Mouse (Mus musculus): ENCODE measurements around the gene Aldh1a1.

DNA sequence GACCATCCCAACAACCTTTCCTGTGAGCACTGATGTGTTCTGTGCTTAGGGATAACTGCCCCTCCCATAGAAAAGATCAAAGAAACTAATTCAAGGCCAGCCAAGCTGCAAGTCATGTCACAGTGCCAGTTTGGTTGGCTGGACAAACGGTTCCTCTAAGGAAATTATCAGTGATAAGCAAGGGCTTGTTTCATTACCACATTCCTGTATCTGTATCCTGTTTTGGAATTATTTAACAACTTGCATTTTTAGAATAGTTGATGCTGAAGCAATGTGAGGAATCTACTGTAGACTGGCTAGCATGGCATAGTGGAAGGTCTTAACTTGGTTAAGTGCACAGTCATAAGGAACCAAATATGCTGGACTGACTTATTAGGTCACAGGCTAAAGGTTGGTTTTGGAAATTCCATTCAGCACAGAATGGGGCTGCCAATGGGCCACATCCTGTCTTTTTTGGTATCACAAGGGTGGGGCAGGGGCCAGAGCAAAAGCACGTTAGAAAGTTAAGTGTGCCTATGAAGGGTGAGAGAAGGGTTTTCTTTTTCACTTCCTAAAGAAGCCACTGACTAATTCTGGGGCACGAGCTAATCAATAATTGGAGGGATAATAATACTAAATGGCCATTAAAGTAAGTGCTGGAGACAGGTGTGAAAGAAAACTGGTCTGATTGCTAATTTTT lies 121.9 kb downstream of the Aldh1a1 start:
- TF ChIP-seq CTCF (IDR thresholded peaks at IDR 0.05; ENCODE audit: low read depth, low read length) (no peak), POLR2A (IDR thresholded peaks at IDR 0.05; ENCODE audit: insufficient read depth, low read length) (no peak), EP300 (IDR thresholded peaks at IDR 0.05; ENCODE audit: insufficient read depth, low read depth, low read length) (no peak)

Data from ES-Bruce4 (cell line).